Mouse (Mus musculus): Measurements from ENCODE around the gene 2210010C04Rik.

DNA sequence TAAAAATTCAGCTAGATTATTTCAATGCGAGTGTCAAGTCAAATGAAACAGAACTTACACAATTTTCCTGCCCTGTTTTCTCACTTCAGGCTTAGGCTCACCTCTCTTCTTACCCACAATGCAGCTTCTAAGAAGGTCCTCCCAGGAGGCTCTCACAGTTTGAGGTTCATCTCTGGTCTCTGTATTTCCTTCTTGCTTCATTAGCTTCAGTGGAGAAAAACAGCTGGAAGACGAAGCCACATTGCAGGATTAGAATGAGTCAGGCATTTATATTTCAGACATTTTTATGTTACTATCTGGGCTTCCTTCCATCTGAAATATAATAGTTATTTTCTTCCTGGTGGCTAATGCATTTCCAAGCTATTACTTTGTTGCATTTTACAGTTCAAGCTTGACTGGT is 40.4 kb upstream of the 2210010C04Rik start:
- TF ChIP-seq USF1 (IDR thresholded peaks at IDR 0.05; ENCODE audit: low read depth): no peak
- no peak for TF ChIP-seq CTCF (IDR thresholded peaks at IDR 0.05; ENCODE audit: control insufficient read depth, insufficient read depth, insufficient read length)
- no peak for TF ChIP-seq MYOG (IDR thresholded peaks at IDR 0.05; ENCODE audit: control insufficient read depth, extremely low read depth, insufficient read length)
- peak; percentile 47 for TF ChIP-seq MYOD1 (IDR thresholded peaks at IDR 0.05; ENCODE audit: control insufficient read depth, insufficient read length, low read depth)
